ENCODE assay signal across 20 mouse cellular contexts in genomic region chr10:54551734-54552397, GRCm38 (mm10).
A peak's percentile ranks its signal among the peaks of the same experiment; 100 is the strongest.
DNase-seq lines count a peak whose midpoint lies in the region; ATAC-seq and TF ChIP-seq lines count a peak whose summit lies in the region.
"Had no signal": no experiment of that assay in that cellular context is flagged by ENCODE, and none has a peak within 500 bp of the region (broad histone marks: within the 10 kb centered on the region; RNA-seq: fewer than 3 reads in every experiment).

No protein-coding gene starts in this region.

- ATAC-seq in forebrain, embryonic 16.5 days, result peak; percentile 77
- peak; percentile 23; the same call in 1 of the 2 replicates for ATAC-seq in lung, embryonic 15.5 days (ENCODE audit: borderline replicate concordance, extremely low read depth, low FRiP score, low TSS enrichment)
- no peak for ATAC-seq in lung, postnatal 0 days

- no peak overlapping the region for H3K9ac ChIP-seq in forebrain, embryonic 16.5 days (replicated peaks; ENCODE audit: low read depth, low read length)
- H3K9ac ChIP-seq in lung, embryonic 15.5 days, result no peak overlapping the region
- H3K9ac ChIP-seq in lung, postnatal 0 days (replicated peaks; ENCODE audit: low read depth), result no peak overlapping the region
- H3K9ac ChIP-seq: embryonic facial prominence, embryonic 13.5 days had no signal

- no peak overlapping the region for H3K27ac ChIP-seq in forebrain, embryonic 16.5 days (ENCODE audit: low read length)
- no peak overlapping the region for H3K27ac ChIP-seq in forebrain, embryonic 10.5 days
- no peak overlapping the region for H3K27ac ChIP-seq in lung, embryonic 15.5 days
- H3K27ac ChIP-seq in lung, postnatal 0 days (ENCODE audit: low read length), result no peak overlapping the region
- H3K27ac ChIP-seq: embryonic facial prominence, embryonic 13.5 days; heart, adult 2 months; hindbrain, embryonic 10.5 days; limb, embryonic 10.5 days had no signal

- TF ChIP-seq EP300 in lung, postnatal 0 days (IDR thresholded peaks at IDR 0.05), result no peak

- H3K4me3 ChIP-seq in forebrain, embryonic 16.5 days (replicated peaks; ENCODE audit: low read length), result no peak overlapping the region
- H3K4me3 ChIP-seq in forebrain, embryonic 10.5 days, result no peak overlapping the region
- no peak overlapping the region for H3K4me3 ChIP-seq in lung, embryonic 15.5 days
- H3K4me3 ChIP-seq in lung, postnatal 0 days (ENCODE audit: low read depth, low read length), result no peak overlapping the region
- H3K4me3 ChIP-seq: embryonic facial prominence, embryonic 13.5 days; heart, adult 2 months; hindbrain, embryonic 10.5 days; limb, embryonic 10.5 days; megakaryocyte, embryonic 14.5 days had no signal

- H3K27me3 ChIP-seq in forebrain, embryonic 16.5 days (replicated peaks; ENCODE audit: control insufficient read depth, insufficient read depth, low read length), result no peaks in the 10 kb centered on the region
- no peaks in the 10 kb centered on the region for H3K27me3 ChIP-seq in forebrain, embryonic 10.5 days (ENCODE audit: poor library complexity, severe bottlenecking)
- no peaks in the 10 kb centered on the region for H3K27me3 ChIP-seq in lung, embryonic 15.5 days
- H3K27me3 ChIP-seq in lung, postnatal 0 days (replicated peaks; ENCODE audit: insufficient read depth, low read length), result no peaks in the 10 kb centered on the region
- H3K27me3 ChIP-seq: embryonic facial prominence, embryonic 13.5 days; megakaryocyte, embryonic 14.5 days had no signal

- H3K4me2 ChIP-seq in forebrain, embryonic 16.5 days (ENCODE audit: low read length), result no peak overlapping the region
- H3K4me2 ChIP-seq in lung, embryonic 15.5 days, result no peak overlapping the region
- H3K4me2 ChIP-seq in lung, postnatal 0 days (replicated peaks; ENCODE audit: low read depth, low read length), result no peak overlapping the region
- H3K4me2 ChIP-seq: embryonic facial prominence, embryonic 13.5 days; liver, embryonic 11.5 days had no signal

- H3K4me1 ChIP-seq in forebrain, embryonic 16.5 days (replicated peaks; ENCODE audit: control insufficient read depth, insufficient read depth, low read length), result no peaks in the 10 kb centered on the region
- no peaks in the 10 kb centered on the region for H3K4me1 ChIP-seq in forebrain, embryonic 10.5 days
- no peaks in the 10 kb centered on the region for H3K4me1 ChIP-seq in lung, embryonic 15.5 days
- no peaks in the 10 kb centered on the region for H3K4me1 ChIP-seq in lung, postnatal 0 days (ENCODE audit: insufficient read depth, low read depth, low read length)
- H3K4me1 ChIP-seq: embryonic facial prominence, embryonic 13.5 days; hindbrain, embryonic 10.5 days; limb, embryonic 10.5 days; megakaryocyte, embryonic 14.5 days had no signal

- no peak for DNase-seq in forebrain, embryonic 10.5 days (ENCODE audit: extremely low spot score, low spot score)
- no peak for DNase-seq in lung, adult 18-20 months
- DNase-seq in layer of hippocampus, adult 9-11 months, result peak; percentile 57
- peak; percentile 47 for DNase-seq in telencephalon, adult 2 months (ENCODE audit: low read depth, low spot score)
- DNase-seq in lung, postnatal 0 days (ENCODE audit: low spot score), result no peak
- no peak for DNase-seq in kidney, postnatal 25 days
- DNase-seq: adrenal gland, postnatal 10 days; cerebellum, adult 9-10 months; gastrocnemius, postnatal 14 days; heart, adult 2 months; kidney, adult 8-10 months; kidney, postnatal 4 days; thymus, postnatal 4 days had no signal

- no peak for TF ChIP-seq CTCF in lung, postnatal 0 days (IDR thresholded peaks at IDR 0.05)

- WGBS in forebrain, embryonic 16.5 days, result 56% methylated on average over 6 of the region's 6 CpGs
- 84% methylated on average over 6 of the region's 6 CpGs for WGBS in forebrain, embryonic 10.5 days
- WGBS in lung, embryonic 15.5 days, result 47% methylated on average over 6 of the region's 6 CpGs
- WGBS in lung, postnatal 0 days, result 47% methylated on average over 6 of the region's 6 CpGs

- H3K9me3 ChIP-seq in forebrain, embryonic 16.5 days (ENCODE audit: control insufficient read depth, low read length), result no peaks in the 10 kb centered on the region
- H3K9me3 ChIP-seq in forebrain, embryonic 10.5 days, result no peaks in the 10 kb centered on the region
- no peaks in the 10 kb centered on the region for H3K9me3 ChIP-seq in lung, embryonic 15.5 days
- no peaks in the 10 kb centered on the region for H3K9me3 ChIP-seq in lung, postnatal 0 days (ENCODE audit: low read length)
- H3K9me3 ChIP-seq: embryonic facial prominence, embryonic 13.5 days; hindbrain, embryonic 10.5 days; limb, embryonic 10.5 days; megakaryocyte, embryonic 14.5 days had no signal

- no peaks in the 10 kb centered on the region for H3K36me3 ChIP-seq in forebrain, embryonic 16.5 days (ENCODE audit: control insufficient read depth, insufficient read depth)
- H3K36me3 ChIP-seq in forebrain, embryonic 10.5 days (replicated peaks), result no peaks in the 10 kb centered on the region
- no peaks in the 10 kb centered on the region for H3K36me3 ChIP-seq in lung, embryonic 15.5 days
- no peaks in the 10 kb centered on the region for H3K36me3 ChIP-seq in lung, postnatal 0 days (ENCODE audit: insufficient read depth, low read length)
- H3K36me3 ChIP-seq: embryonic facial prominence, embryonic 13.5 days; hindbrain, embryonic 10.5 days; limb, embryonic 10.5 days had no signal

Comparison
In these comparisons a context has a peak if more than half of its experiments do, and no peak if none do; other contexts are left out.
1. DNase-seq: peak in layer of hippocampus, adult 9-11 months (single experiment) and telencephalon, adult 2 months (single experiment); none in forebrain, embryonic 10.5 days (single experiment), lung, adult 18-20 months (0 of 2), lung, postnatal 0 days (single experiment) and kidney, postnatal 25 days (0 of 2).